Comparison of ENCODE assay signal across 8 mouse cellular contexts in the genomic region with DNA sequence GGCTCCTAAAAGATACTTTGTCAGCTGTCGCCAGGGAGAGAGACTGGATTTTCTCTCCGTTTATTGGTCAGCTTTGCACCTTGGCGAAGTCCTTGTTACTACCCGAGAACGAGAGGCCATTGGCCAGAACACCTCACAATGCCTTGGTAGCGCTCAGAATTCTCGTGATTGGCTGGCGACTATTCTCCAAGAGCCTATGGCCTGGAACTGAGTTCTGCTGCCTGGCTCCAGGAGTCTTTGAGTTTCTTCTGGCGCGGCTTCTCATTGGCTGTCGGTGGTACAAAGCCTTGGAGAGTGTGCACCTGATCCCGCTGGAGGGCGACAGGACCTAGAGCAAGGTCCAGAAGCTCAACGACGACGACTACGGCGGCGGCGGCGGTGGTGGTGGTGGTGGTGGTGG. TPM values are rescaled to one million over a fixed set of nuclear protein-coding genes. Genes with fewer than 3 reads are reported as not detected.
DNase-seq lines count a peak whose midpoint lies in the region; ATAC-seq lines count a peak whose summit lies in the region.

Gene Rec8, plus strand, starts transcription at position 216 of the 400 bp plus-strand sequence.

- H3K4me1 ChIP-seq in hindbrain, embryonic 10.5 days (replicated peaks) = peaks cover 17% of the 10 kb centered on the region
- no peaks in the 10 kb centered on the region for H3K4me1 ChIP-seq in limb, embryonic 11.5 days (ENCODE audit: control insufficient read depth, insufficient read depth, low read length)
- peaks cover 18% of the 10 kb centered on the region for H3K4me1 ChIP-seq in midbrain, embryonic 10.5 days

- H3K4me3 ChIP-seq in hindbrain, embryonic 10.5 days = peak within 1 kb of the TSS; percentile 37
- H3K4me3 ChIP-seq in limb, embryonic 11.5 days (ENCODE audit: low read depth, low read length) = peak within 1 kb of the TSS; percentile 14
- peak within 1 kb of the TSS; percentile 38 for H3K4me3 ChIP-seq in midbrain, embryonic 10.5 days

- 0 out of 2 replicates have a peak within 1 kb of the TSS, but pooled peaks have one; percentile 1 for H3K9ac ChIP-seq in limb, embryonic 11.5 days (ENCODE audit: low read length)

- peak within 1 kb of the TSS; percentile 62 for H3K27ac ChIP-seq in hindbrain, embryonic 10.5 days
- no peak within 1 kb of the TSS for H3K27ac ChIP-seq in limb, embryonic 11.5 days (replicated peaks; ENCODE audit: low read depth, low read length)
- no peak within 1 kb of the TSS; the same call in 1 of the 2 replicates for H3K27ac ChIP-seq in midbrain, embryonic 10.5 days (replicated peaks)

- 26% methylated on average over 21 of the region's 21 CpGs for WGBS in hindbrain, embryonic 10.5 days
- 8% methylated on average over 21 of the region's 21 CpGs for WGBS in limb, embryonic 11.5 days
- 18% methylated on average over 21 of the region's 21 CpGs for WGBS in midbrain, embryonic 10.5 days

- H3K36me3 ChIP-seq in hindbrain, embryonic 10.5 days = no peaks in the 10 kb centered on the region; the same call in 1 of the 2 replicates
- no peaks in the 10 kb centered on the region for H3K36me3 ChIP-seq in limb, embryonic 11.5 days (ENCODE audit: control insufficient read depth, insufficient read depth, low read length)
- H3K36me3 ChIP-seq in midbrain, embryonic 10.5 days = no peaks in the 10 kb centered on the region

- ATAC-seq in limb, embryonic 11.5 days (ENCODE audit: insufficient number of reproducible peaks, low FRiP score, low TSS enrichment, low read depth) = peak; percentile 86

- H3K4me2 ChIP-seq in limb, embryonic 11.5 days (ENCODE audit: low read depth, severe bottlenecking) = peak within 1 kb of the TSS; percentile 42

- H3K27me3 ChIP-seq in hindbrain, embryonic 10.5 days (ENCODE audit: insufficient read depth, poor library complexity, severe bottlenecking) = peaks cover 14% of the 10 kb centered on the region; the same call in 1 of the 2 replicates
- H3K27me3 ChIP-seq in limb, embryonic 11.5 days (ENCODE audit: control insufficient read depth, insufficient read depth, low read length) = no peaks in the 10 kb centered on the region
- peaks cover 6% of the 10 kb centered on the region for H3K27me3 ChIP-seq in midbrain, embryonic 10.5 days (ENCODE audit: low read depth, poor library complexity, severe bottlenecking)

- DNase-seq in ovary, postnatal 36 days (ENCODE audit: low spot score) = peak; percentile 32
- DNase-seq in ovary, postnatal 14 days (ENCODE audit: low spot score) = no peak
- DNase-seq in embryo, embryonic 11 days = peak; percentile 79
- peak; percentile 62 for DNase-seq in hindbrain, embryonic 10.5 days (ENCODE audit: low spot score)
- DNase-seq in limb, embryonic 11.5 days (ENCODE audit: low spot score) = peak; percentile 70
- DNase-seq in midbrain, embryonic 10.5 days (ENCODE audit: low spot score) = peak; percentile 43
- no peak for DNase-seq in layer of hippocampus, postnatal 10 days (ENCODE audit: low spot score in 2 of 2)
- no peak for DNase-seq in layer of hippocampus, adult 9-11 months

- no peaks in the 10 kb centered on the region for H3K9me3 ChIP-seq in hindbrain, embryonic 10.5 days
- no peaks in the 10 kb centered on the region for H3K9me3 ChIP-seq in limb, embryonic 11.5 days (ENCODE audit: control insufficient read depth, low read length)
- H3K9me3 ChIP-seq in midbrain, embryonic 10.5 days (replicated peaks) = no peaks in the 10 kb centered on the region

RNA-seq across cellular contexts. Expression of gene Rec8, which starts in this region (rescaled TPM):
- 10.4 and 12.3 TPM in 2 replicates for polyA plus RNA-seq in hindbrain, embryonic 10.5 days (2016; fragmentation: Nextera tagmentation; extraction: Ambion mirVana)
- 7.7 TPM in 2 replicates for polyA plus RNA-seq in limb, embryonic 11.5 days (2014; fragmentation: Nextera tagmentation; extraction: Ambion mirVana)
- polyA plus RNA-seq in midbrain, embryonic 10.5 days (2016; fragmentation: Nextera tagmentation; extraction: Ambion mirVana) = 4.1 and 5.5 TPM in 2 replicates
- total RNA-seq in layer of hippocampus, postnatal 10 days (2021) = 1 to 10 TPM; 1.4 to 2.3 TPM

Comparison
In these comparisons a context has a peak if more than half of its experiments do, and no peak if none do; other contexts are left out.
1. DNase-seq: peak in ovary, postnatal 36 days (single experiment), embryo, embryonic 11 days (single experiment), hindbrain, embryonic 10.5 days (single experiment), limb, embryonic 11.5 days (single experiment) and midbrain, embryonic 10.5 days (single experiment); none in ovary, postnatal 14 days (single experiment), layer of hippocampus, postnatal 10 days (0 of 2) and layer of hippocampus, adult 9-11 months (single experiment).
2. Peak in every context shown above with its lines, with median percentiles within 50 percentile points of each other: H3K4me3 ChIP-seq.